Mouse (Mus musculus): ENCODE results near the gene Zfp273.
"Not testable (repeated sequence)": the region's sequence is repeated elsewhere in the genome, so short reads cannot be mapped to it uniquely, and the experiment has no call there.

Gene Zfp273

DNA sequence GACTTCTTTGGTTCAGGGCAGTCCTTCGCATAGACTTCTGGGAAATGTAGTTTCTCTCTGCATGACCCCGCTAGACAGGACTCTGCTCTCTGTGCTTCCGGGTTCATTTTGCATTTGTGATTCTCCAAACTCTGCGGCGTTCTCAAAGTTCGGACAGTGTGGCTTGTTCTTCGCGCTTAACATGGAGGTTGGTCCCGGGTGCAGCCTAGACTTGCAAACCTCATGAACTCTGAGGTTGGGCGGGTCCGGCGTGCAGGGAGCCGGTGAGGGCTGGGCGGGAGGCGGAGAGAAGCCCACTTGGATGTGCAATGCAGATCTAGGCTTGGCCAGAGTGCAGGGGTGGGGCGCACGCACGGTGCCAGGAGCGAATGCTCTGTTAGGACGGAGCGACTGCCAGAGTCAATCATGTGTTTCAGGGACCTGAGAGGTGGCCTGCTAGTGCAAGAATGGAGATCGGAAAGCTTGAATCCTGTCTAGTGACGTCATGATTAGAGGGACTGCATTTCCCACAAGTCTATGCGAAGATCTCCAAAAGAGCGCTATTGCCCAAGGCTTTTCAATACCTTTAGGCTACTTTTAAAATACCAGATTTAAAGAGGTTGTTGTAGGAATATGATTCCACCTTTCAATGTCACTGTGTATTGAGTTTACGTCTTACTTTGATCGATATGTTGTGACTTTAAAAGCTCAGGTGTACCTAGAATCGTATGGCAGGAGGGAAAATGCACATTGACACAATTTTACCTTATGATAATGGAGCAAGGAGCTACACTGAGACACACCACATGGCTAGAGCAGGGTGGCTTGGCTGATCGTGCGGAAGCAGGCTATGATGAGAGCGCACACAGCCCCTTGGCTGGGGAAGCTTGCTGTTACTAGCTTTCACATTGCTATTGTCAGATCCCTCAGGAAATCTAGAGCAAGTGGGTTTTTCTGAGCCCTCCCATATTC lies at the start of gene Zfp273:
Gene Zfp273 (plus strand): TSS at position 31 of the 951 bp plus-strand sequence.
- DNase-seq: peak; percentile 67

GRCm38 (mm10) chr13:67779265-67780221 lies 34.0 kb upstream of the Zfp273 start, which contains the start of gene Zfp493:
TSS of gene Zfp493 (plus strand) at chr13:67779693.
- DNase-seq: peak; percentile 67

DNA sequence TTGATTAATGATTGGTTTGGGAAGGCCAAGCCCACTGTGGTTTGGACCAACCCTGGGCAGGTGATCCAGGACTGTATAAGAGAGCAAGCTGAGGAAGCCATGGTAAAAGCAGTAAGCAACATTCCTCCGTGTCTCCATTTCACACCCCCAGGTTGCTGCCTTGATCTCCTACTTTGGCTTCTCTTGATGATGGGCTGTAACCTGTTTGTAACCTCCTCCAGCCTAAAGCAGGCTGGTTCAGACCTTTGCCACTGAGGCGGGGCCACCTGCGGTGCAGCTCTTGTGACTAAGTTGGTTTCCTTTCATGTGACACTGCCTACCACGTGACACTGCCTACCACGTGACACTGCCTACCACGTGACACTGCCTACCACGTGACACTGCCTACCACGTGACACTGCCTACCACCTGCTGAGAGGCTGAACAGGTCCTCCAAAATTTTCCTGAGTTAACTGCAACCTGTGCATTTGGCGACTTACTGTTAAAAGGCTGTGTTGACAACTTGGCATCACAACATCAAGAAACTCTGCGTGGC lies 21.6 kb upstream of the Zfp273 start:
- no peak for DNase-seq

DNA sequence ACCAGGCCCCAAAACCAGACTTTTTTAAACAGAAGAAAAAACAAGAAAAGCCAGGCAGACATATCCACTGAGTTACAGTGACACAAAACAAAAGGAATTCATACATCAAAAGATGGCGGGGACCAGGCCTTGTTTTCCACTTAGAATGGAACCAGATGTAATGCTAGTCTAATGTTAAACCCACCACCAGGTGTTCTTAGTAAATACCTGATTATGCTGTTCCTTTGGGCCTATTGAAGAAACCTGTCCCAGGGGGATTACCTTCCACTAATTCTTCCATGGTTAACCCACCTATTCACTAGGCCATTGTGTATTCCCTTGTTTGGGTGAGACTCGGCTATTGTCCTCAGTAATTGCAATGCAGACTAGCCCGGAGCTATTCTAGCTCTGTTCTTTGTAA lies 14.9 kb upstream of the Zfp273 start:
- no peak for DNase-seq

DNA sequence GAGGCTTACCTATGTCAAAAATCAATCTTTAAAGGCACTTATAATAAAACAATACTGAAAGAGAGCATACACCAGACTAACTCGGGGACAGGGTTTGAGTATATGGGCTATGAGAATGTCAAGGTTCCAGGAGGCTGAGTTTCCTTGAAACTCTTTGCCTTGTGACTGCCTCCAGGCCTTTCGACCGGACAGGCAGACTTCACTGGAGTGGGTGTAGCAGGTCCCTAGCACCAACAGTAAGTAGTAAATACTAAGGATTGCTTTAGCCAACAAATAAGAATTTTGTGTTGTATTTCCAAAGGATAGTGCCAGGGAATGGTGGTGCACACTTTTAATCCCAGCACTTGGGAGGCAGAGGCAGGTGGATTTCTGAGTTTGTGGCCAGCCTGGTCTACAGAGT lies 14.4 kb upstream of the Zfp273 start:
- not testable (repeated sequence) for DNase-seq

GRCm38 (mm10) chr13:67811651-67812210 lies 1.8 kb upstream of the Zfp273 start:
- DNase-seq: no peak

GRCm38 (mm10) chr13:67812961-67813709 lies 405 bp upstream of the Zfp273 start:
- no peak for DNase-seq

- no peak for DNase-seq
Measured at GRCm38 (mm10) chr13:67818636-67819035, 5.1 kb downstream of the Zfp273 start.

DNA sequence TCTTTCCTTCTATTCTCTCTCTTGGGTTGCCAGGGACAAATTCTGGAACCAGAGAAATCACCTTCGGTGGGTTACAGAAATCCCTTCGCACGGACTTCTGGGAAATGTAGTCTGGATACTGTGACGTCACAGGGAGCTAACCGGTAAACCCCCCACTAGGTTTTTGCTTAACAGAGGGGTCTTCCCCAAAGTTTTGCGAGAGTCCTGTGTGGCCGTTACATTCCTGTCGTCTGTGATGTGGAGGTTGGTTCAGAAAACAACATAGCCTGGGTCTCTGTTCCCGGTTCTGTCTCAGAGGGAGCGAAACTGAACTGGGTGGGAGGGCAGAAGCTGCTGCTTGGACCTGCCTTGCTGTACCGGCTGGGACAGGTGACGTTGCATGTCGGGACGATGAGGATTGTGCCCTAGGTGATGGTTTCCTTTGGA lies 17.4 kb downstream of the Zfp273 start, which contains the start of gene Gm10037:
Gene Gm10037 (plus strand): TSS at position 196 of the 426 bp plus-strand sequence.
- peak; percentile 59 for DNase-seq

DNA sequence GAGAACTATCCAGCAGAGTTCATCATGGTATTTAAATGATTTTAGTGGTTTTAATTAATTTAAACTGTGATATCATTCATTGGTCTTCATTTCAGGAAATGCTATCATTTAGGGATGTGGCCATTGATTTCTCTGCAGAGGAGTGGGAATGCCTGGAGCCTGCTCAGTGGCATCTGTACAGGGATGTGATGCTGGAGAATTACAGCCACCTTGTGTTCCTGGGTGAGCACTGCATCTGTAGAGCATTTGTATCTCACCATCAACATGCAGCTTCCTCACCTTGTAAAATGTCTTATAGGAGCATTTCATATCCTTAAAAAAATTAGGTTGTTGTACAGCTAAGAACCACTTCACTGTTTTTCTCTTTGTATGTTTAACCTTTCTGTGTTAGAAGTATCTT lies 19.6 kb downstream of the Zfp273 start:
- DNase-seq: not testable (repeated sequence)

GRCm38 (mm10) chr13:67843775-67844118 lies 30.2 kb downstream of the Zfp273 start:
- no peak for DNase-seq

DNA sequence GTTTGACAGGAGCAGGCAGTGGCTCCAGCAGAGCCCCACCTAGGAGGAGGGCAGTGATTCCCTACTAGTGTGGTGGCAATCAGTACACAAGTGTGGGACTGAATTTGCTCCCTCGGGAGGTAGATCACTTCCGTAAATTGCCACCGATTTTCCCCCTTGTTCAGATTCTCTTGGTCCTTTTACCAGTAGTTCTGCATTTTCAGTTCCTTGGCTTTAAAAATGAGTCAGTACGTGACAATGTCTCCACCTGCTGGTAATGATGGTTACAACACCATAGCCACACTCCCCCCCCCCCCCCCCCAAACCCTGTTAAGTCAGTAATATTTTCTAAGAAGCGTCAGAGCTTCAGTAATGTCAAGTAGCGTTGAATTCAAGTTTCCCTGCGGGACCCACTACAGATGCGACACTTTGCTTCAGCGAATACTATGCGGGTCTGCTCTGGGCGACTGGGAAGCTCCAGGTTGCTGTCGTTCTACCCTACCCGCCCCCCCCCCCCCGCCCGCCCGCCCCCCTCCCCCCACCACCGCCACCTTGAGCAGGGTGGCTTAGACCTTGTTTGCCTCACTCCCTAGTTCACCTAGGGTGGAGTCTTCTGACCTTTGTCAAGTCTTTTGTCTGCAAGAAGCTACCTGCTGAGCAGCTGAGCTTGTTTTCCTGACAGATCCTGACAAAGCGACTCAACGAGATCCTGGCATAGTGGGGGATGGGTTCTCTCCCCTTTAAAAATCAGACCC lies 30.7 kb downstream of the Zfp273 start:
- DNase-seq: peak; percentile 71

DNA sequence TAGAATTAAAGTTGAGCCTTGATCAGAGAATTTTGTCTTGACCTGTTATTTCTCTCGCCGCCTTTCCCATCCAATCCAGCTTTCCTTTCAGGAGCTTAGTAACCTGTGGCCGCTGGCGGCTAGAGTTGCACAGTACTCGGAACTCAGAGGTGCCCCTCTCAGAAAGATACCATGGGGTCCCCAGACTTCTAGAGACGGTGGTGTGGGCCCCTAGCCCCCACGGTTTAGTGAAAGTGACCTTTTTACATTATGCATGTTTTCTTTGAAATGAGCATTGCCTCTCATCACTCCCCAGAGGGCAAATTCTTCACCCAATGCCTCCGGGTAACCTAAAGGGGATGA lies 31.3 kb downstream of the Zfp273 start:
- peak; percentile 1 for DNase-seq

- no peak for DNase-seq
Measured at GRCm38 (mm10) chr13:67850361-67850760, 36.8 kb downstream of the Zfp273 start.

GRCm38 (mm10) chr13:67853130-67853529 lies 39.6 kb downstream of the Zfp273 start:
- DNase-seq: no peak

- no peak for DNase-seq
Measured at GRCm38 (mm10) chr13:67853983-67854382, 40.4 kb downstream of the Zfp273 start.

GRCm38 (mm10) chr13:67857317-67857716 lies 43.8 kb downstream of the Zfp273 start:
- no peak for DNase-seq

DNA sequence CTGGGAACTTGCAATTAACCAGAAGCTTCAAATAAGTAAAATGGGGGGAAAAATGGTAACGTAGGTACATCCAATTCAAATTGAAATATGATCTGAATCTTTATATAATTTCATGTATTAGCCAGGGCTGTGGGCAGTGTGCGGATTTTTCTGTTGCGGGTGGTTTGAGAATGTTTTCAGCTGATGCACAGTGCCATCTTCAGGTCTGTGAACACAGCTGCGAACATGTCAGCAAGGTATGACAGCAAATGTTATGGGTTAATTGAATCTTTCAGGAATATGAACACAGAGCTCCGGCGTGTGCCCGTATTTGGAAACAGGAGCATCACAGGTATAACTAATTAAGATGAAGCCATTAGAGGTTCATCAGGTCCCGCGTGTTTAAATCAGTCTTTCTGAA lies 49.0 kb downstream of the Zfp273 start:
- no peak for DNase-seq

GRCm38 (mm10) chr13:67863026-67863425 lies 49.5 kb downstream of the Zfp273 start, which contains the start of gene BC048507:
TSS of gene BC048507 (plus strand) at chr13:67863326.
- no peak for DNase-seq

- DNase-seq: no peak
Measured at GRCm38 (mm10) chr13:67864764-67865350, 51.3 kb downstream of the Zfp273 start.

DNA sequence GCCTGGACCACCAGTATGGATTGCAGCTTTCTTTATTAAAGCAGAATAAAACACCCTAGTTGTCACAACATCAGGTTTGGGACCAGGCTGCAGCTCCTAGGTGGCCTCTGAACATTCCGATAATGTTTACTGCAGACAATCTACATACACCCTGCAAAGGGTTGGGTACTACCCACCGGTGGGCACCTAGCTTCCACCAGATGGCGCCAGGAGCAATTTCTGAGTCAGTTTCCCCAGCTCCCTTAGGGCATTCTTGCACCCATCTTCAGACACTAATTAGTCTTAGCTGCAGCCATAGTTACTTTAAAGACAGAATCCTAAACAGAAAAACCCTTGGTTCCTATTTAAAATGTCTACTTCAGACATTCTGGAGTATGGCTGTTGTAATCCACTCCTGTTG lies 54.4 kb downstream of the Zfp273 start:
- DNase-seq: peak; percentile 7
